10 mouse cellular contexts compared by ENCODE assay signal in genomic region chr1:151944457-151945223, GRCm38 (mm10).
A peak's percentile ranks its signal among the peaks of the same experiment; 100 is the strongest.
DNase-seq lines count a peak whose midpoint lies in the region; ATAC-seq and TF ChIP-seq lines count a peak whose summit lies in the region.
"Had no signal": no experiment of that assay in that cellular context is flagged by ENCODE, and none has a peak within 500 bp of the region (broad histone marks: within the 10 kb centered on the region; RNA-seq: fewer than 3 reads in every experiment).

No protein-coding gene starts in this region.

- no peaks in the 10 kb centered on the region for H3K4me1 ChIP-seq in embryonic facial prominence, embryonic 11.5 days (ENCODE audit: control insufficient read depth, insufficient read depth, low read length)
- peaks cover 51% of the 10 kb centered on the region for H3K4me1 ChIP-seq in neural tube, embryonic 12.5 days

- intact Hi-C loops in left cerebral cortex, adult 2 months (cut with DNase I) = loop anchor here (5.0 kb wide), 1 partner anchor 52 kb away; no protein-coding TSS in a partner anchor

- DNase-seq in left cerebral cortex, adult 2 months (ENCODE audit: extremely low spot score in 1 of 2, low spot score in 2 of 2) = no peak
- no peak for DNase-seq in left cerebral cortex, adult 11 months (ENCODE audit: low spot score)
- peak; percentile 37 for DNase-seq in embryonic facial prominence, embryonic 11.5 days (ENCODE audit: low spot score)
- DNase-seq in liver = peak; percentile 31
- DNase-seq in right cerebral cortex, postnatal 4 days = no peak
- DNase-seq in heart, adult 18-20 months = no peak
- no peak for DNase-seq in thymus, adult 18-20 months
- DNase-seq: kidney, adult 9 months had no signal

- H3K27me3 ChIP-seq in embryonic facial prominence, embryonic 11.5 days (ENCODE audit: control insufficient read depth, insufficient read depth, low read length) = no peaks in the 10 kb centered on the region
- H3K27me3 ChIP-seq in neural tube, embryonic 12.5 days (replicated peaks) = no peaks in the 10 kb centered on the region
- H3K27me3 ChIP-seq: limb, embryonic 15.5 days had no signal

- H3K4me2 ChIP-seq in embryonic facial prominence, embryonic 11.5 days (ENCODE audit: low read depth, low read length) = no peak overlapping the region
- no peak overlapping the region for H3K4me2 ChIP-seq in neural tube, embryonic 12.5 days (replicated peaks)
- H3K4me2 ChIP-seq: limb, embryonic 15.5 days had no signal

- no peaks in the 10 kb centered on the region for H3K36me3 ChIP-seq in embryonic facial prominence, embryonic 11.5 days (replicated peaks; ENCODE audit: control insufficient read depth, insufficient read depth, low read depth, low read length)
- no peaks in the 10 kb centered on the region for H3K36me3 ChIP-seq in neural tube, embryonic 12.5 days
- H3K36me3 ChIP-seq: limb, embryonic 15.5 days had no signal

- no peak overlapping the region for H3K4me3 ChIP-seq in left cerebral cortex, adult 2 months
- H3K4me3 ChIP-seq in embryonic facial prominence, embryonic 11.5 days (ENCODE audit: low read depth, low read length) = no peak overlapping the region
- no peak overlapping the region for H3K4me3 ChIP-seq in neural tube, embryonic 12.5 days
- H3K4me3 ChIP-seq: limb, embryonic 15.5 days had no signal

- ATAC-seq in embryonic facial prominence, embryonic 11.5 days (replicated peaks; ENCODE audit: insufficient number of reproducible peaks, low FRiP score, low TSS enrichment, low read depth) = 0 out of 2 replicates have a peak, but pooled peaks have one; percentile 46
- ATAC-seq in neural tube, embryonic 12.5 days (ENCODE audit: low FRiP score, low read depth) = peak; percentile 72

- no peak for TF ChIP-seq CTCF in left cerebral cortex, adult 2 months (IDR thresholded peaks at IDR 0.05)

- WGBS in embryonic facial prominence, embryonic 11.5 days = 30% methylated on average over 10 of the region's 10 CpGs
- WGBS in neural tube, embryonic 12.5 days = 22% methylated on average over 10 of the region's 10 CpGs

- no peaks in the 10 kb centered on the region for H3K9me3 ChIP-seq in embryonic facial prominence, embryonic 11.5 days (replicated peaks; ENCODE audit: control insufficient read depth, low read length)
- H3K9me3 ChIP-seq in neural tube, embryonic 12.5 days = no peaks in the 10 kb centered on the region
- H3K9me3 ChIP-seq: limb, embryonic 15.5 days had no signal

- peak overlapping the region; percentile 24; the same call in 1 of the 2 replicates for H3K27ac ChIP-seq in left cerebral cortex, adult 2 months
- no peak overlapping the region for H3K27ac ChIP-seq in embryonic facial prominence, embryonic 11.5 days (replicated peaks; ENCODE audit: low read depth, low read length)
- H3K27ac ChIP-seq in neural tube, embryonic 12.5 days = peak overlapping the region; percentile 46; the same call in 1 of the 2 replicates
- H3K27ac ChIP-seq: limb, embryonic 15.5 days had no signal

- no peak overlapping the region for H3K9ac ChIP-seq in embryonic facial prominence, embryonic 11.5 days (replicated peaks; ENCODE audit: low read length)
- no peak overlapping the region for H3K9ac ChIP-seq in neural tube, embryonic 12.5 days
- H3K9ac ChIP-seq: limb, embryonic 15.5 days had no signal

Comparison
In these comparisons a context has a peak if more than half of its experiments do, and no peak if none do; other contexts are left out.
1. DNase-seq: peak in embryonic facial prominence, embryonic 11.5 days (single experiment) and liver (single experiment); none in left cerebral cortex, adult 2 months (0 of 2), left cerebral cortex, adult 11 months (single experiment), right cerebral cortex, postnatal 4 days (single experiment), heart, adult 18-20 months (0 of 2) and thymus, adult 18-20 months (0 of 2).